Comparison of ENCODE assay signal across 8 mouse cellular contexts in the genomic region with DNA sequence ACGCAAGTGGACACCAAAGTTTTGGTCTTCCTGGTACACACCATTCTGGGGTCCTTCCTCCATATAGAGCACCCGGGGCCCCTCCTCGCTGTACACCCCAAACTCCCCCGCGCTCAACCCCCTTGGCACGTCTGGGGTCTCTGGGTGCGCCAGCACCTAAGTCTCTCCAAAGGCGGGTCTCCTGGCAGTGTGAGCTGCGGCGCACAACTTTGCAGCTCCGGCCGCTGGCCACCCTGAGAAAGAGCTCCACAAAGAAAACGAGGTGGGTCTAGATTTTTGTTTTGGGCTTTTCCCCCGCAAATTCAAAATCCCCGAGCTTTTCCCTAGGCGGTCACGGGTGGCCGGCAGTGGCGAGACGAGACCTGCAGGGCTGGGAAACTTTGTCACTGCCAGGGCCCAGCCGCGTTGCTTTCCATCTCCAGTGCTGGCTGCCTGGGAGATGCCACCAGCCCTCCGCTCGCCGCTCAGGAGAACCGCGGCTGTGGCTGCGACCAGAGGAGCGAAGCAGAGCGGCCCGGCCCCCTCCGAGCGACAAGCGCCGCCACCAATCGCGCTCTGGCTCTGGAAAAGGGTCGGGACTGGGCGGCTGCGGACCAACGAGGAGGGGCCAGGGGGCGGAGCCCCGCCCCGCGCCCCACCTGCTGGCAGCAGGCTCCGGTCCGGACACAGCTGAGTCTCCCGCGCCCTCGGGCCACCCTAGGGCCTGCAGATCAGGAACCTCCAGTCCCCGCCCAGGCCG. TPM values are rescaled to one million over a fixed set of nuclear protein-coding genes. Genes with fewer than 3 reads are reported as not detected.
DNase-seq lines count a peak whose midpoint lies in the region; ATAC-seq and TF ChIP-seq lines count a peak whose summit lies in the region.

Gene Galnt18, minus strand, starts transcription at position 474 of the 739 bp plus-strand sequence.

- H3K9me3 ChIP-seq in hindbrain, embryonic 16.5 days (ENCODE audit: control insufficient read depth, low read length) = no peaks in the 10 kb centered on the region

- TF ChIP-seq CTCF in cortical plate, adult 2 months (IDR thresholded peaks at IDR 0.05; ENCODE audit: extremely low read depth, insufficient read depth, low read length) = no peak

- TF ChIP-seq POLR2A in cortical plate, adult 2 months (IDR thresholded peaks at IDR 0.05; ENCODE audit: extremely low read depth, insufficient read depth, low read length) = peak; percentile 91

- H3K9ac ChIP-seq in hindbrain, embryonic 16.5 days (ENCODE audit: low read depth, low read length) = peak within 1 kb of the TSS; percentile 72

- peak within 1 kb of the TSS; percentile 32 for H3K27ac ChIP-seq in cortical plate, adult 2 months (ENCODE audit: insufficient read depth, low read length)
- H3K27ac ChIP-seq in hindbrain, embryonic 16.5 days (ENCODE audit: low read depth, low read length) = peak within 1 kb of the TSS; percentile 39; the same call in 1 of the 2 replicates

- peaks cover 5% of the 10 kb centered on the region; the same call in 1 of the 2 replicates for H3K4me1 ChIP-seq in cortical plate, adult 2 months (ENCODE audit: control insufficient read depth, insufficient read depth, low read length)
- H3K4me1 ChIP-seq in hindbrain, embryonic 16.5 days (ENCODE audit: control insufficient read depth, insufficient read depth, low read depth, low read length) = peaks cover 19% of the 10 kb centered on the region

- WGBS in hindbrain, embryonic 16.5 days = under 1% methylated on average over 50 of the region's 52 CpGs

- ATAC-seq in hindbrain, embryonic 16.5 days = peak; percentile 98

- no peaks in the 10 kb centered on the region; the same call in 1 of the 2 replicates for H3K27me3 ChIP-seq in hindbrain, embryonic 16.5 days (replicated peaks; ENCODE audit: control insufficient read depth, insufficient read depth, low read length)

- H3K36me3 ChIP-seq in hindbrain, embryonic 16.5 days (ENCODE audit: control insufficient read depth, insufficient read depth, low read length) = no peaks in the 10 kb centered on the region

- H3K4me2 ChIP-seq in hindbrain, embryonic 16.5 days (ENCODE audit: low read length) = peak within 1 kb of the TSS; percentile 99

- peak; percentile 67 for DNase-seq in adipocyte (ENCODE audit: low spot score)
- DNase-seq in gastrocnemius, postnatal 10 days = peak; percentile 94
- DNase-seq in layer of hippocampus, postnatal 36 days = peak; percentile 92 to 93
- DNase-seq in lung, postnatal 10 days = peak; percentile 96
- peak; percentile 80 for DNase-seq in retina, postnatal 7 days (ENCODE audit: low read depth, low spot score)
- peak; percentile 87 for DNase-seq in urinary bladder, postnatal 10 days (ENCODE audit: low spot score)

- H3K4me3 ChIP-seq in cortical plate, adult 2 months (ENCODE audit: insufficient read depth, low read length) = peak within 1 kb of the TSS; percentile 94
- H3K4me3 ChIP-seq in hindbrain, embryonic 16.5 days (ENCODE audit: low read length) = peak within 1 kb of the TSS; percentile 58

RNA-seq across cellular contexts. Expression of gene Galnt18, which starts in this region (rescaled TPM):
- 27.9 and 31.7 TPM in 2 replicates for polyA plus RNA-seq in cortical plate, adult 2 months (2012; rRNA removed)
- total RNA-seq in gastrocnemius, postnatal 10 days (2021) = 10 to 100 TPM in 1 of 2 experiments, 1 to 10 TPM in 1; 9.6 to 10.0 TPM
- polyA plus RNA-seq in hindbrain, embryonic 16.5 days (2015; fragmentation: Nextera tagmentation; extraction: Ambion mirVana) = 18.6 and 20.9 TPM in 2 replicates
- 10 to 100 TPM; 53.8 to 55.0 TPM for total RNA-seq in layer of hippocampus, postnatal 36 days (2021)

Comparison
In these comparisons a context has a peak if more than half of its experiments do, and no peak if none do; other contexts are left out.
1. Peak in every context shown above with its lines: DNase-seq, ATAC-seq, H3K4me3 ChIP-seq and H3K27ac ChIP-seq.
2. RNA of gene Galnt18 (total RNA-seq): 53.8 to 55.0 TPM in layer of hippocampus, postnatal 36 days; 9.6 to 10.0 TPM in gastrocnemius, postnatal 10 days; every median in the first group is over 4 times any median in the second.